Mouse (Mus musculus): ENCODE results near the gene Tnpo1. TPM values are rescaled to one million over a fixed set of nuclear protein-coding genes. Genes with fewer than 3 reads are reported as not detected.

Gene Tnpo1
- total and polyA plus RNA-seq, 2 experiments from 2014 or later = 16.2 to 73.5 TPM

DNA sequence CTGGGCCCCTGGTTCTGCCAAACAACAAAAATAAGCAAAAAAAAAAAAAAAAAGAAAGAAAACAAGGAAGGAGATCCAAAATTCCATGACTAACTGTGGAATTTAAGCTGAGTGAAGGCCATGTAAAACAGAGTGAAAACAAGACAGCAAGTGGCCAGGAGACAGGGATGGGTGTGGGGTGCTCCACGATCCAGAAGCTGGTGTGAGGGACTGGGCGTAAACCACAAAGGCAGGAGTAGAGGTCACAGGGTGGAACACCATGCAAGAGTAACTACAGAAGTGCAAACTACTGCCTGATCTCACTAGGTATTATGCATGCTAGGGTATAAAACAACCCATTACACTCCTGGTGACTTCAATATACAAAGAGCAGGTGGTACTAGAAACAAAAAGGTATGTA, 8.3 kb downstream of the Tnpo1 start:
- Histone ChIP-seq H3K9ac (no peak overlapping the region), H3K27me3 (ENCODE audit: insufficient read depth, low read length) (no peaks in the 10 kb centered on the region), H3K27ac (ENCODE audit: low read depth, low read length) (no peak overlapping the region), H3K4me3 (ENCODE audit: low read depth, low read length) (no peak overlapping the region), H3K36me3 (ENCODE audit: insufficient read depth) (peaks cover 7% of the 10 kb centered on the region; the same call in 1 of the 2 replicates), H3K9me3 (ENCODE audit: low read length) (no peaks in the 10 kb centered on the region), H3K4me1 (ENCODE audit: insufficient read depth) (peaks cover 32% of the 10 kb centered on the region), H3K4me2 (ENCODE audit: low read depth) (no peak overlapping the region)
- no peak for ATAC-seq
- no peak for DNase-seq
- no peak for TF ChIP-seq CTCF (IDR thresholded peaks at IDR 0.05; ENCODE audit: low read depth)
- 90% methylated on average over 2 of the region's 2 CpGs for WGBS

DNA sequence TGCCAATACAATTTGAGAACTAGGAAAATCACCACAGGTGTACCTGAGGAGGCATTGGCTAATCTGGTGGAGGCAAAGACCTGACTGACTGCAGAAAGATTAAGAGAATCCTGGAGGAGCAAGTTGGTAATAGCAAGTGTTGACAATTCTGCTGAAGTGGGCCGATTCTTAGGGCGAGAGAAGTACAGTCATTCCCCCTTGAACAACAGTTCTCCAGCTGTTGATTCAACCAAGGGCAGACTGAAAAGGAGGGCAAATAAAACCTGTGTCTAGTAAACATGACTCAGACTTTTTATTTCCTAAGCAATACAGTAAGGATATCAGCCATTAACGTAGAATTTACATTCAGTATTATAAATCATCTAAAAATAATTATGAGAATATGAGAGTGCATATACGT, 10.6 kb downstream of the Tnpo1 start:
- H3K4me2 ChIP-seq (ENCODE audit: low read depth) = no peak overlapping the region
- 71% methylated on average over 4 of the region's 4 CpGs for WGBS
- no peak for ATAC-seq
- H3K4me1 ChIP-seq (ENCODE audit: insufficient read depth) = peaks cover 34% of the 10 kb centered on the region
- H3K4me3 ChIP-seq (ENCODE audit: low read depth, low read length) = no peak overlapping the region
- DNase-seq = no peak
- no peak overlapping the region for H3K27ac ChIP-seq (ENCODE audit: low read depth, low read length)
- no peaks in the 10 kb centered on the region for H3K27me3 ChIP-seq (ENCODE audit: insufficient read depth, low read length)
- no peak for TF ChIP-seq CTCF (IDR thresholded peaks at IDR 0.05; ENCODE audit: low read depth)
- no peak overlapping the region for H3K9ac ChIP-seq
- H3K9me3 ChIP-seq (ENCODE audit: low read length) = no peaks in the 10 kb centered on the region
- no peaks in the 10 kb centered on the region for H3K36me3 ChIP-seq (ENCODE audit: insufficient read depth)

DNA sequence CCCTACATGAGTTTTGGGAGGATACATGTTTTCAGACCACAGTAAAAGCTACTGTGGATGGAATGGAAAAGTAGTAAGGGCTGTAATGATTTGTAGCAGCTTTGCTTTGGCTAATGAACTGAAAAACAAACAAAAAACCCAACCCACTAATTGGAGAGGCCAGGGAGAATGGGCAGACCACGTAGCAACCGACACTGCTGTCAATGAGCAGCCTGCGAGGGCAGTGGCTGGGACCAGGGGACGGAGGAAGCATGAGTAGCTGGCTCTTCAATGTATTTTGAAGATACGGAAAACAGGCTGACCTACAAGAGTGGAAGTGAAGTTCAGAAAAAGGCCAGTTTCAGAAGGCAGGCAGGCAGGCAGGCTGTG, 11.4 kb downstream of the Tnpo1 start:
- Histone ChIP-seq H3K27ac (ENCODE audit: low read depth, low read length) (0 out of 2 replicates have a peak overlapping the region, but pooled peaks have one; percentile 59), H3K4me1 (ENCODE audit: insufficient read depth) (peaks cover 36% of the 10 kb centered on the region), H3K4me2 (ENCODE audit: low read depth) (no peak overlapping the region), H3K9ac (no peak overlapping the region), H3K27me3 (ENCODE audit: insufficient read depth, low read length) (no peaks in the 10 kb centered on the region), H3K4me3 (ENCODE audit: low read depth, low read length) (no peak overlapping the region), H3K9me3 (ENCODE audit: low read length) (no peaks in the 10 kb centered on the region), H3K36me3 (ENCODE audit: insufficient read depth) (no peaks in the 10 kb centered on the region)
- ATAC-seq (peak; percentile 36; the same call in 1 of the 2 replicates), DNase-seq (no peak)
- 22% methylated on average over 5 of the region's 5 CpGs for WGBS
- TF ChIP-seq CTCF (IDR thresholded peaks at IDR 0.05; ENCODE audit: low read depth) = no peak

DNA sequence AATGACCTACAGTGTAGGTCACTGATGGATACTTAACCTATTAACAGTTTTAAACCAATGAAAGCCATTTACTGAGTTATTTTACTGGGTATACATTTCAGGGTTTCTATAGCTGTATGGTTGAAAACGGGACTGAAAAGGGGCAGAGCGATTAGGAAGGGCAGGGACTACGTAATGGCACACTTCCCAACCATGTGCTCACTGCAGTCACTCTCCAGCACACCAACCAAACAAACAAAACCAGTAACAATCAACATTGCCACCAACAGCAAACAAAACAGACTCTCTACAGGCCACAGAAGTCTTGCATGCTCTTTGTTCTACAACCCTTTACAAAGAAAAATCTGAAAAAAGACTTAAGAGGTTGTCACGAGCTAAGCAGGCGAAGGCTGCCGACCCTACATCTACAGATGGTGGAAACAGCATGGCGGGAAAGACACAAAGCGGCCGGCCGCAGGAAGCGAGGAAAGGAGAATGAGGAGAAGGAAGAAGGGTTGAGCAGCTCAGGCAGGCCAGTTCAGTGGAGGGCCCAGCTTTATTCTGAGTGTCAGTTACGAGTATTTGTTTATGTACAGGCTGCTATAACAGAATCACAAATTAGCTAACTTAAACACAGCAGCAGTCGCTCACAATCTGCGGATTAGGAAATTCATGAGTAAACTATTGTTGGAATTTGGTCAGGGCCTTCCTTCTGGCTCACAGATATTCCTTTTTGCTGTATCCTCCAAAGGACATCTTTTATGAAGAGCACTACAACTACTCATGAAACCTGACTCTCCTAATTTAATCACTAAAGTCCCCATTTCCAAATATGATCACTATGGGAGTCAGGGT, 12.0 kb downstream of the Tnpo1 start:
- Histone ChIP-seq H3K4me1 (ENCODE audit: insufficient read depth) (peaks cover 41% of the 10 kb centered on the region), H3K36me3 (ENCODE audit: insufficient read depth) (no peaks in the 10 kb centered on the region), H3K9ac (no peak overlapping the region), H3K9me3 (ENCODE audit: low read length) (no peaks in the 10 kb centered on the region), H3K27me3 (ENCODE audit: insufficient read depth, low read length) (no peaks in the 10 kb centered on the region), H3K4me2 (ENCODE audit: low read depth) (peak overlapping the region; percentile 19; the same call in 1 of the 2 replicates), H3K4me3 (ENCODE audit: low read depth, low read length) (no peak overlapping the region), H3K27ac (ENCODE audit: low read depth, low read length) (peak overlapping the region; percentile 59; the same call in 1 of the 2 replicates)
- DNase-seq (peak; percentile 38), ATAC-seq (peak; percentile 44; the same call in 1 of the 2 replicates)
- no peak for TF ChIP-seq CTCF (IDR thresholded peaks at IDR 0.05; ENCODE audit: low read depth)
- WGBS = 14% methylated on average over 14 of the region's 14 CpGs

DNA sequence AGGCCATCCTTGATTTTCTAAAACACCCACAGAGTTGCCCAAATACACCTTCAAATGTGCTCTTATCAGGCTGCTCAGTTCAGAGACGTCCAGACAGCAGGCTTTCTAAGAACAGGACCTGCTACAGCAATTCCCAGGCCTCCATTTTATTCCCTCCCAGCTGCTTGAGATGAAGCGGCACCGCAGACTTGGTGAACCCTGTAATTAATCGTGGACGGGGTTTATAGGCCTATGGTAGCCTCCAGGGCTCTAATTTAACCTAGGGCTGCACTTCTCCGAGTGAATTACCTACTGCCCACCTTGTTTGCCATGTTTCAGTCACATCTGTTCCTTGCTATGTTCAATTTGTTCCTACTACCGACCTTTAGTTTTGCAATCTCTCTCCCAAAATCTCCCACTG, 13.0 kb downstream of the Tnpo1 start:
- Histone ChIP-seq H3K9ac (0 out of 2 replicates have a peak overlapping the region, but pooled peaks have one; percentile 25), H3K27ac (ENCODE audit: low read depth, low read length) (no peak overlapping the region), H3K4me1 (ENCODE audit: insufficient read depth) (peaks cover 41% of the 10 kb centered on the region), H3K27me3 (ENCODE audit: insufficient read depth, low read length) (no peaks in the 10 kb centered on the region), H3K4me3 (ENCODE audit: low read depth, low read length) (no peak overlapping the region), H3K4me2 (ENCODE audit: low read depth) (no peak overlapping the region), H3K9me3 (ENCODE audit: low read length) (no peaks in the 10 kb centered on the region), H3K36me3 (ENCODE audit: insufficient read depth) (no peaks in the 10 kb centered on the region)
- DNase-seq (no peak), ATAC-seq (no peak)
- 39% methylated on average over 7 of the region's 7 CpGs for WGBS
- TF ChIP-seq CTCF (IDR thresholded peaks at IDR 0.05; ENCODE audit: low read depth) = no peak

DNA sequence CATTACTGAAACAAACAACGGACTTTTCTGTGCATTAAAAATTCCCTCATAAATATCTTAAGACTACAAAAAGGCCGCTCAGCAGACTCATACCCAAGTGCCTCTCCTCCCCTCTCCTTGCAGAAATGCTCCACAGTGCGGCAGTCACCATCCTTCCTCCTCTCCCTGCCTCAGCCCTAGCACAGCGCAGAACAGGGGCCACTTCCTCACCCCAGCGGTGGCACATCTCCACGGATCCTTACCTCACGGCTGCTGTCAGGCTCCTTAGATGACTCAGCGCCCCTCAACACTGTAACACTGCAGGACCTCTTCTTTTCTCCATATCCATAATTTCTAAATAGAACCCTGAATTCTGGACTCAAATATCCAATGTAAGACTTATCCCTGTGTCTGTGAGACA, 13.6 kb downstream of the Tnpo1 start:
- ATAC-seq = no peak
- no peak for TF ChIP-seq CTCF (IDR thresholded peaks at IDR 0.05; ENCODE audit: low read depth)

DNA sequence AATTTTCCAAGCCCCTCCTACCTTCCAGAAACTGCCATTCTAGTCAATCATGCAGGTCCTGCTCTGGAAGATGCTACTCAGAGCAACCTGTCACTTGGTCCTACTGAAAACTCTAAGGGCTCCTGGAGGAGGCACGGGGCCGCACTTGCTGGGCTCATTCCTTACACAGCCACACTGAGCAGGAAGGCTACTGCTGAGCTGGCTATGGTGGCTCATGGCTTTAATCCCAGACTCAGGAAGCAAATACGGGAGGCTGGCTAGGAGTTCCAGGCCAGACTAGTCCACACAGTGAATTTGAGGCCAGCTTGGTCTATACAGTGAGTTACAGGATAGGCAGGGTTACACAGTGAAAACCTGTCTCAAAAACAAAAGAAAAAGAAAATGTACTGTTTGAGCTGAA, 15.4 kb downstream of the Tnpo1 start:
- DNase-seq (no peak), ATAC-seq (no peak)
- no peak for TF ChIP-seq CTCF (IDR thresholded peaks at IDR 0.05; ENCODE audit: low read depth)
- H3K4me2 ChIP-seq (ENCODE audit: low read depth) = no peak overlapping the region
- H3K9ac ChIP-seq = no peak overlapping the region
- H3K4me3 ChIP-seq (ENCODE audit: low read depth, low read length) = no peak overlapping the region
- H3K27ac ChIP-seq (ENCODE audit: low read depth, low read length) = no peak overlapping the region
- no peaks in the 10 kb centered on the region for H3K27me3 ChIP-seq (ENCODE audit: insufficient read depth, low read length)
- 56% methylated on average over 3 of the region's 3 CpGs for WGBS
- H3K36me3 ChIP-seq (ENCODE audit: insufficient read depth) = no peaks in the 10 kb centered on the region
- H3K9me3 ChIP-seq (ENCODE audit: low read length) = no peaks in the 10 kb centered on the region
- peaks cover 41% of the 10 kb centered on the region for H3K4me1 ChIP-seq (ENCODE audit: insufficient read depth)

More for the DNA sequence above, 13.6 kb downstream of the Tnpo1 start:
- Histone ChIP-seq H3K4me2 (ENCODE audit: low read depth) (no peak overlapping the region), H3K27ac (ENCODE audit: low read depth, low read length) (no peak overlapping the region), H3K4me1 (ENCODE audit: insufficient read depth) (peaks cover 41% of the 10 kb centered on the region), H3K9ac (no peak overlapping the region), H3K9me3 (ENCODE audit: low read length) (no peaks in the 10 kb centered on the region), H3K4me3 (ENCODE audit: low read depth, low read length) (no peak overlapping the region), H3K27me3 (ENCODE audit: insufficient read depth, low read length) (no peaks in the 10 kb centered on the region), H3K36me3 (ENCODE audit: insufficient read depth) (no peaks in the 10 kb centered on the region)
- 70% methylated on average over 8 of the region's 8 CpGs for WGBS
- no peak for DNase-seq
